Mouse (Mus musculus): ENCODE data around the gene Sgsm1. TPM values are rescaled to one million over a fixed set of nuclear protein-coding genes. Genes with fewer than 3 reads are reported as not detected.

The Sgsm1 gene
- polyA plus RNA-seq, 1 experiment from 2014 or later, result 5.2 TPM

GRCm38 (mm10) chr5:113323784-113324638 lies 13.4 kb upstream of the Sgsm1 start:
- Histone ChIP-seq H3K9ac (peak overlapping the region; percentile 25; the same call in 1 of the 2 replicates), H3K9me3 (ENCODE audit: low read depth, low read length) (no peaks in the 10 kb centered on the region), H3K4me3 (ENCODE audit: low read depth, low read length) (peak overlapping the region; percentile 25), H3K4me1 (ENCODE audit: insufficient read depth) (no peaks in the 10 kb centered on the region), H3K4me2 (peak overlapping the region; percentile 59), H3K27ac (ENCODE audit: low read depth) (no peak overlapping the region), H3K36me3 (ENCODE audit: insufficient read depth) (no peaks in the 10 kb centered on the region), H3K27me3 (ENCODE audit: insufficient read depth, low read length) (peaks cover 25% of the 10 kb centered on the region)
- ATAC-seq (ENCODE audit: insufficient read depth) (no peak), DNase-seq (peak; percentile 28)
- WGBS, result 4% methylated on average over 38 of the region's 38 CpGs
- no peak for TF ChIP-seq CTCF (IDR thresholded peaks at IDR 0.05; ENCODE audit: low read depth)

DNA sequence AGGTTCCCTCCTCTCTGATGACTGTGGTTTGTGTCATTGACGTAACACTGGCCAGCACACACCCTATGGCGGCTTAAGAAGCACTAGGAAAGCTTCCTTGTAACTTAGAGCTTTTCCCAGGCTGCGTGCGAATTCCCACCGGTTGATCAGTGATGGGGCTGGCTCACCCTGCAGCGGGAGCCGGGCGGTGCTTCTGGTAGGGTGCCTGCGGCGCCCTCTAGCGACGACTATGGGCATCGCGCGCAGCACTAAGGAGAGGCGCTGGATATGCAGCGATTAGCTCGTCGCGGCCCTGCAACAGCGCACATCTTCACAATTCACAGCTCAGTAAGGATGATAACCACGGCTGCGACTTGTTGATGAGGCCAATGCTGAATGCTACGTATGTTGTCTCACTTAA lies 3.4 kb upstream of the Sgsm1 start:
- Histone ChIP-seq H3K27me3 (ENCODE audit: insufficient read depth, low read length) (peaks cover 26% of the 10 kb centered on the region), H3K27ac (ENCODE audit: low read depth) (no peak overlapping the region), H3K4me2 (peak overlapping the region; percentile 23; the same call in 1 of the 2 replicates), H3K36me3 (ENCODE audit: insufficient read depth) (no peaks in the 10 kb centered on the region), H3K9ac (no peak overlapping the region), H3K4me1 (ENCODE audit: insufficient read depth) (no peaks in the 10 kb centered on the region), H3K4me3 (ENCODE audit: low read depth, low read length) (no peak overlapping the region), H3K9me3 (ENCODE audit: low read depth, low read length) (no peaks in the 10 kb centered on the region)
- WGBS, result under 1% methylated on average over 24 of the region's 24 CpGs
- ATAC-seq (ENCODE audit: insufficient read depth), result no peak
- DNase-seq, result peak; percentile 87
- peak; percentile 88 for TF ChIP-seq CTCF (IDR thresholded peaks at IDR 0.05; ENCODE audit: low read depth)

- no peaks in the 10 kb centered on the region for H3K4me1 ChIP-seq (ENCODE audit: insufficient read depth)
- peaks cover 29% of the 10 kb centered on the region for H3K27me3 ChIP-seq (ENCODE audit: insufficient read depth, low read length)
- no peak for DNase-seq
- WGBS, result 56% methylated on average over 22 of the region's 22 CpGs
- TF ChIP-seq CTCF (IDR thresholded peaks at IDR 0.05; ENCODE audit: low read depth), result no peak
- no peak for ATAC-seq (ENCODE audit: insufficient read depth)
- no peaks in the 10 kb centered on the region for H3K36me3 ChIP-seq (ENCODE audit: insufficient read depth)
- no peak overlapping the region for H3K27ac ChIP-seq (ENCODE audit: low read depth)
- H3K9ac ChIP-seq, result no peak overlapping the region
- H3K4me3 ChIP-seq (ENCODE audit: low read depth, low read length), result peak overlapping the region; percentile 50
- H3K4me2 ChIP-seq, result peak overlapping the region; percentile 77
- H3K9me3 ChIP-seq (ENCODE audit: low read depth, low read length), result no peaks in the 10 kb centered on the region
These were observed 852 bp downstream of the Sgsm1 start for GRCm38 (mm10) chr5:113309491-113310376.

- H3K4me2 ChIP-seq, result peak overlapping the region; percentile 44
- TF ChIP-seq CTCF (IDR thresholded peaks at IDR 0.05; ENCODE audit: low read depth), result no peak
- H3K4me1 ChIP-seq (ENCODE audit: insufficient read depth), result no peaks in the 10 kb centered on the region
- WGBS, result 2% methylated on average over 25 of the region's 25 CpGs
- H3K27ac ChIP-seq (ENCODE audit: low read depth), result no peak overlapping the region
- no peaks in the 10 kb centered on the region for H3K36me3 ChIP-seq (ENCODE audit: insufficient read depth)
- H3K9me3 ChIP-seq (ENCODE audit: low read depth, low read length), result no peaks in the 10 kb centered on the region
- 0 out of 2 replicates have a peak overlapping the region, but pooled peaks have one; percentile 2 for H3K4me3 ChIP-seq (ENCODE audit: low read depth, low read length)
- peaks cover 19% of the 10 kb centered on the region for H3K27me3 ChIP-seq (ENCODE audit: insufficient read depth, low read length)
- no peak overlapping the region for H3K9ac ChIP-seq
- ATAC-seq (ENCODE audit: insufficient read depth) (peak; percentile 68), DNase-seq (peak; percentile 70)
These were observed 3.7 kb downstream of the Sgsm1 start for GRCm38 (mm10) chr5:113306750-113307477.

DNA sequence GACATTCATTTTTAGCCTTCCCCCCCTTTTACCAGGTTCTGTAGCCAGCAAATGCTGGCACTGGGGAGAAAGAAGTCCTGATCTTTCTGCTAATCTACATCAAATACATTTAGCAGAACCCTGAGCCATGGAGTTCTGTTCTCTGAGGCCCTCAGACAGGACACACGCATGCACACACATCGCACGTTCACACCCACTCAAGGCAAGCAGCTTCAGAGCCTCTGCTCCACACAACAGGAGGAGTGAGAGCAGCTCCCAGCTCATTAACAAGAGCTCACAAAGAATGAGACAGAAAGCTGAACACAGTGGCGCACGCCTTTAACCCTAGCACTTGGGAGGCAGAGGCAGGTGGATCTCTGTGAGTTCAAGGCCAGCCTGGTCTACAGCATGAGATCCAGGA lies 6.1 kb downstream of the Sgsm1 start:
- no peak overlapping the region for H3K4me2 ChIP-seq
- H3K27me3 ChIP-seq (ENCODE audit: insufficient read depth, low read length), result peaks cover 11% of the 10 kb centered on the region
- TF ChIP-seq CTCF (IDR thresholded peaks at IDR 0.05; ENCODE audit: low read depth), result no peak
- ATAC-seq (ENCODE audit: insufficient read depth) (no peak), DNase-seq (no peak)
- H3K4me1 ChIP-seq (ENCODE audit: insufficient read depth), result no peaks in the 10 kb centered on the region
- H3K9me3 ChIP-seq (ENCODE audit: low read depth, low read length), result no peaks in the 10 kb centered on the region
- no peaks in the 10 kb centered on the region for H3K36me3 ChIP-seq (ENCODE audit: insufficient read depth)
- H3K4me3 ChIP-seq (ENCODE audit: low read depth, low read length), result no peak overlapping the region
- WGBS, result 75% methylated on average over 5 of the region's 5 CpGs
- no peak overlapping the region for H3K27ac ChIP-seq (ENCODE audit: low read depth)
- no peak overlapping the region for H3K9ac ChIP-seq

GRCm38 (mm10) chr5:113301841-113302240 lies 8.7 kb downstream of the Sgsm1 start:
- Histone ChIP-seq H3K4me3 (ENCODE audit: low read depth, low read length) (no peak overlapping the region), H3K27ac (ENCODE audit: low read depth) (no peak overlapping the region), H3K4me1 (ENCODE audit: insufficient read depth) (no peaks in the 10 kb centered on the region), H3K4me2 (no peak overlapping the region), H3K9ac (no peak overlapping the region), H3K27me3 (ENCODE audit: insufficient read depth, low read length) (no peaks in the 10 kb centered on the region), H3K9me3 (ENCODE audit: low read depth, low read length) (no peaks in the 10 kb centered on the region), H3K36me3 (ENCODE audit: insufficient read depth) (no peaks in the 10 kb centered on the region)
- DNase-seq, result no peak
- ATAC-seq (ENCODE audit: insufficient read depth), result no peak
- WGBS, result 18% methylated on average over 13 of the region's 13 CpGs
- no peak for TF ChIP-seq CTCF (IDR thresholded peaks at IDR 0.05; ENCODE audit: low read depth)
